Mouse (Mus musculus) retina, postnatal 7 days (tissue): ENCODE results near the gene Wwox.

ENCODE experiments used
- DNase-seq: peaks from one replicate; pipeline ENCODE4 v3.0.0-alpha.2; 2012; ENCODE audit warnings: low read depth, low spot score

Wwox gene

GRCm38 (mm10) chr8:114891252-114891651 is 451.8 kb downstream of the Wwox start:
- peak; percentile 23 for DNase-seq

- no peak for DNase-seq
Measured at GRCm38 (mm10) chr8:114897432-114897831, 458.0 kb downstream of the Wwox start.

GRCm38 (mm10) chr8:114899157-114899556 is 459.7 kb downstream of the Wwox start:
- DNase-seq, result no peak

- no peak for DNase-seq
Measured at GRCm38 (mm10) chr8:114902584-114902983, 463.1 kb downstream of the Wwox start.

- no peak for DNase-seq
Measured at GRCm38 (mm10) chr8:114908086-114908485, 468.6 kb downstream of the Wwox start.

GRCm38 (mm10) chr8:114908589-114908988 is 469.1 kb downstream of the Wwox start:
- no peak for DNase-seq

- DNase-seq, result no peak
Measured at GRCm38 (mm10) chr8:114909146-114909545, 469.7 kb downstream of the Wwox start.

GRCm38 (mm10) chr8:114911031-114911580 is 471.7 kb downstream of the Wwox start:
- DNase-seq, result no peak

GRCm38 (mm10) chr8:114923629-114924028 is 484.2 kb downstream of the Wwox start:
- DNase-seq, result no peak

- DNase-seq, result no peak
Measured at GRCm38 (mm10) chr8:114927412-114927811, 488.0 kb downstream of the Wwox start.

- no peak for DNase-seq
Measured at GRCm38 (mm10) chr8:114927917-114928316, 488.5 kb downstream of the Wwox start.

- DNase-seq, result no peak
Measured at GRCm38 (mm10) chr8:114929597-114929996, 490.1 kb downstream of the Wwox start.

GRCm38 (mm10) chr8:114932071-114932630 is 492.7 kb downstream of the Wwox start:
- DNase-seq, result no peak

GRCm38 (mm10) chr8:114933248-114933647 is 493.8 kb downstream of the Wwox start:
- peak; percentile 8 for DNase-seq

- peak; percentile 62 for DNase-seq
Measured at GRCm38 (mm10) chr8:114936887-114937286, 497.4 kb downstream of the Wwox start.

GRCm38 (mm10) chr8:114939338-114939737 is 499.9 kb downstream of the Wwox start:
- no peak for DNase-seq

- no peak for DNase-seq
Measured at GRCm38 (mm10) chr8:114941096-114941495, 501.6 kb downstream of the Wwox start.

GRCm38 (mm10) chr8:114941644-114942043 is 502.2 kb downstream of the Wwox start:
- DNase-seq, result no peak

- no peak for DNase-seq
Measured at GRCm38 (mm10) chr8:114947921-114948320, 508.5 kb downstream of the Wwox start.

GRCm38 (mm10) chr8:114956377-114957168 is 517.1 kb downstream of the Wwox start:
- DNase-seq, result no peak

- DNase-seq, result no peak
Measured at GRCm38 (mm10) chr8:114958437-114959107, 519.1 kb downstream of the Wwox start.

- no peak for DNase-seq
Measured at GRCm38 (mm10) chr8:114959406-114959805, 520.0 kb downstream of the Wwox start.
